Mouse (Mus musculus) intestine, embryonic 15.5 days (tissue): ENCODE data around the gene Zfp607b. TPM values are rescaled to one million over a fixed set of nuclear protein-coding genes. Genes with fewer than 3 reads are reported as not detected.

Source experiments
- ATAC-seq: fragments of 200-750 bp; cut with Nextera tagmentation; 2 replicates; pipeline ENCODE4 v1.8.0; 2017; ENCODE audit warnings: moderate TSS enrichment, moderate library complexity
- H3K27ac ChIP-seq: fragments of 300-500 bp; sonication (generic); 2 replicates; pipeline ENCODE4 v1.5.1; 2015; ENCODE audit warnings: mild to moderate bottlenecking, inconsistent platforms
- H3K27me3 ChIP-seq: fragments of 300-500 bp; sonication (generic); replicated peaks from 2 replicates; pipeline ENCODE4 v1.6.1; 2015; ENCODE audit warnings: inconsistent platforms
- H3K36me3 ChIP-seq: fragments of 300-500 bp; sonication (generic); 2 replicates; pipeline ENCODE4 v1.6.1; 2015; ENCODE audit warnings: inconsistent platforms
- H3K4me1 ChIP-seq: fragments of 300-500 bp; sonication (generic); replicated peaks from 2 replicates; pipeline ENCODE4 v1.6.1; 2015; ENCODE audit warnings: inconsistent platforms
- H3K4me2 ChIP-seq: fragments of 300-500 bp; sonication (generic); replicated peaks from 2 replicates; pipeline ENCODE4 v1.6.1; 2015; ENCODE audit warnings: mild to moderate bottlenecking, inconsistent platforms
- H3K4me3 ChIP-seq: fragments of 300-500 bp; sonication (generic); replicated peaks from 2 replicates; pipeline ENCODE4 v1.5.1; 2015; ENCODE audit warnings: inconsistent platforms
- H3K9ac ChIP-seq: fragments of 300-500 bp; sonication (generic); 2 replicates; pipeline ENCODE4 v1.6.1; 2015; ENCODE audit warnings: inconsistent platforms
- H3K9me3 ChIP-seq: fragments of 300-500 bp; sonication (generic); 2 replicates; pipeline ENCODE4 v1.6.1; 2016; ENCODE audit warnings: inconsistent platforms
- WGBS: fragments of 180-500 bp; shearing (Covaris S2); methylation state at CpG from one replicate; pipeline ENCODE4 v1.1.7; 2015; 5-methylcytosine and 5-hydroxymethylcytosine counted together
- polyA plus RNA-seq: library from polyadenylated mRNA; unstranded; fragments of >200 nt; fragmentation: Nextera tagmentation; extraction: Ambion mirVana; gene quantifications from 2 replicates; pipeline ENCODE4 v1.2.1, GENCODE M21; 2015

Zfp607b gene
- polyA plus RNA-seq, 1 experiment from 2014 or later: 2.8 TPM

DNA sequence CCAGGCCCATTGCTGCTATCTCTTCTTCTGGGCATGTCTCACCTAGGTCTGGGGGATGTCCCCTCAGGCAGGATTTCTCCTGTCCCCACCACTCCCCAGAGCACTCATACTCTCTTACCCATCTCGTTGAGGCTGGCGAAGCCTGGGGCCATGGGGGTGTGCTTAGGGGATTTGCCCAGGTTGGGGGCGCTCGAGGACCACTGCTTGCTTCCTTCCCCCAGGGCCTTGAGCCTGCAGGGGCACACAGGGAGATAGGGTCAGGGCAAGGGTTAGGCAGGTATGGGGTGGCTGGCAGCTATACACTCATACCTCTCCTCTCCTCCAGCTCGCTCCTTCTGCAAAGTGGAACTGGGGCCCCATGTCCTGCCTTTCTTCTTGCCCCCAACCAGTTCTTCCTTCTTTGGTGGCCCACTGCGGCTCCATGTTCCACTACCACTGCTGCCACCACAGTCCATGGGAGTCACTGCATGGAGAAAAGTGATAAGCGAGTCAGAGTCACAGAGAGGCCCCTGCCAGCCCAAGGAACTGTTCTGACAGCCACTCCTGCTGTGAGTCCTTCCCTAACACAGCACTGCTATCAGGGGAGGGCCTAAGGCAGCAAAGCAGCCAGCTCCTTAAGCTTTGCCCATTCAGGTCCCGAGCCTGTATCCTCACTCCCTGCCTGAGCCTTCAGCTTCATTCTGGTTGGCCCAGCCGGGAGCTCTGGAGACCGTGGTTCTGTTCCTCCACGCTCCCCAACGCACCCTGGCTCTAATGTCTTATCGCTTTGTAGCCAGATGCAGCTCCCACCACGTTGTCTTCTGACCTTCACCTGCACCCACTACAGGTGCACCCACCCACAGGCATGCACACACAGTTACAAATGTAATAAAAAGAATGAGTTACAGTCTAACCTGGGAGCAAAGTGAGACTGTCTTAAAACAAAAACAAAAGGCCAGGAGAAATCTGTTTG, 30.2 kb upstream of the Zfp607b start:
- Histone ChIP-seq H3K9ac (no peak overlapping the region), H3K9me3 (no peaks in the 10 kb centered on the region), H3K27me3 (peaks cover 50% of the 10 kb centered on the region), H3K4me2 (no peak overlapping the region), H3K36me3 (no peaks in the 10 kb centered on the region; the same call in none of the 2 replicates), H3K4me1 (peaks cover 1% of the 10 kb centered on the region; the same call in 1 of the 2 replicates), H3K27ac (no peak overlapping the region), H3K4me3 (no peak overlapping the region)
- WGBS: 63% methylated on average over 14 of the region's 14 CpGs
- no peak for ATAC-seq

DNA sequence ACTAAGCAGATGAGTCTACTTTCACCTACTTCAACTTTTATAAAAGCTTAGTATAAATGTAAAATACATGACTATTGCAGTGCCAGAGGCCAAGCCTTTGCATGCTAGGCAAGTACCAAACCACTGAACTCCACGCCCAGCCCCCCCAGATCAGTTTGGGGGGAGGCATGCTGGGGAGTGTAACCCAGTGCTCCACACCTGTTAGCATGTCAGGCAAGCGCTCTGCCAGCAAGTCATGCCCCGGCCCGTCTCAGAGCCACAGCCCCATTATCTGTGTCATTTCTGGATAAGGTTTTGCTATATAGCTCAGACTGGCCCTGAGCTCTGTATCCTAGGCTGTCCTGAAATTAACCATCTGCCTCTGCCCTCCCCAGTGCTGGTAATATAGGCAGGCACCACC, 27.1 kb upstream of the Zfp607b start:
- peaks cover 20% of the 10 kb centered on the region for H3K27me3 ChIP-seq
- 87% methylated on average over 4 of the region's 4 CpGs for WGBS
- H3K4me1 ChIP-seq: no peaks in the 10 kb centered on the region
- no peak overlapping the region for H3K27ac ChIP-seq
- H3K4me2 ChIP-seq: no peak overlapping the region
- H3K36me3 ChIP-seq: no peaks in the 10 kb centered on the region; the same call in none of the 2 replicates
- no peak overlapping the region for H3K9ac ChIP-seq
- ATAC-seq: no peak
- no peaks in the 10 kb centered on the region for H3K9me3 ChIP-seq
- no peak overlapping the region for H3K4me3 ChIP-seq

DNA sequence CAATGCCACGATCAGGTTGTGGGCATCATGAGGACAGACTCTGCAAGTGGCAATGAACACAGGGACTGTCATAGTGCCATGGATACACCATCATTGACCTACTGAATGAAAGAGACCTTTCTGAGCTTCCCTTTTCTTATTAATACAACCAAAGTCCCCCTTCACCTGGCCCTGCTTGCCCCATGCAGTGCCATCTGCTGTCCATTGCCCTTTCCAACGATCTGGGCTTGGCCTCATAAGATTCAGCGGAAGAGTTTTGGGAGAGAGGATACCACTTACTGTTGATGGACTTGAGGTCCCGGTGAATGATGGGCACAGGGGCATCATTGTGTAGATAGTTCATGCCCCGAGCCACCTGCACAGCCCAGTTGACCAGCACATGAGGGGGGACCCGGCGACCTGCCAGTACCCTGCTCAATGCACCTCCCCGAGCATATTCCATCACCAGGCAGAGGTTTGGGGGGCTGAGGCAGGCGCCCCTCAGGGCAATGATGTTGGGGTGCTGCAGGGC, 16.0 kb upstream of the Zfp607b start:
- no peak overlapping the region for H3K27ac ChIP-seq
- H3K4me2 ChIP-seq: peak overlapping the region; percentile 99
- no peaks in the 10 kb centered on the region for H3K27me3 ChIP-seq
- peaks cover 15% of the 10 kb centered on the region for H3K4me1 ChIP-seq
- peak overlapping the region; percentile 62 for H3K4me3 ChIP-seq
- peak overlapping the region; percentile 90 for H3K9ac ChIP-seq
- 52% methylated on average over 9 of the region's 9 CpGs for WGBS
- 0 out of 2 replicates have a peak, but pooled peaks have one; percentile 0 for ATAC-seq
- H3K36me3 ChIP-seq: 0 out of 2 replicates have a peak, but pooled peaks cover 4% of the 10 kb centered on the region
- H3K9me3 ChIP-seq: no peaks in the 10 kb centered on the region

DNA sequence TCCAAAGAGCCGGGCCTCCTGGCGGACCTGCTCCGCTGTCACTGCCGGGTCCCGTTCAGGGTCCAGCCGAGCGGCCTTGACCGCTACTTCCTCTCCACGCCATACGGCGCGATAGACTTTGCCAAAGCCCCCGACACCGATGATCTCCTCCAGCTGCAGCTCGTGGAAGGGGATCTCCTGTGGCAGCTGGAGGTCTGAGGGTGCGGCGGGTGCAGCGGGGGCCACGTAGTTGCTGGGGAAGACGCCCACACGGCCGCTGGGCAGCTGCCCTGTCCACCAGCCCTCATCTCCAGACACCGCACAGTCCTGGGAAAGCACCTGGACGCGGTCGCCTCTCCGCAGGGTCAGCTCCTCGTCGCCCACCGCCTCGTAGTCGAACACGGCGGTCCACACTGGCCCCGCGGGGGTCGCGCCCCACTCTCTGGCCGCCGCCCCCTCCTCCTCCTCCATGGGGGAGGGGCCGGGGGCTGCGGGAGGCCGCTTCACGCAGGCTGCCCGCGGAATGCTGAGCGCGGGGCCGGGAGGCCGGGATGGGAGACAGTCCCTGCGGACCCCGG, 15.5 kb upstream of the Zfp607b start:
- ATAC-seq: peak; percentile 26; the same call in 1 of the 2 replicates
- H3K27me3 ChIP-seq: no peaks in the 10 kb centered on the region
- no peaks in the 10 kb centered on the region for H3K9me3 ChIP-seq
- peaks cover 15% of the 10 kb centered on the region for H3K4me1 ChIP-seq
- peak overlapping the region; percentile 90 for H3K9ac ChIP-seq
- WGBS: under 1% methylated on average over 49 of the region's 52 CpGs
- peak overlapping the region; percentile 99 for H3K4me2 ChIP-seq
- no peaks in the 10 kb centered on the region for H3K36me3 ChIP-seq
- H3K27ac ChIP-seq: no peak overlapping the region
- H3K4me3 ChIP-seq: peak overlapping the region; percentile 62

DNA sequence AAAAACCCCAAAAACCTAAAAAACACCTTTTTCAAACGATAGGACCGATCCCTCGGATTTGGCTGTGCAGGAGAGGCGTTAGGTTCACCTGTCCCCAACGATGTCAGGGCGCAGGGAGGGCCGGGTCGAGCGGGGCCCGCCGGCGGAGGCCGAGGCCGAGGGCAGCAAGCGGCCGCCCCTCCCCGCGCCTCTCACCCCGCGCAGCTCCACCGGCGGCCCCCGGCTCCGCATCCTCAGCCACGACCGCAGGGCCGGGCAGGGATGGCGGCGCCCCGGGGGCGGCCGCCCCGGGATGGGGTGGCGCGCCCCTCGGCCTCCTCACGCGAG, 15.0 kb upstream of the Zfp607b start:
- peak overlapping the region; percentile 90 for H3K9ac ChIP-seq
- under 1% methylated on average over 38 of the region's 38 CpGs for WGBS
- ATAC-seq: peak; percentile 83

DNA sequence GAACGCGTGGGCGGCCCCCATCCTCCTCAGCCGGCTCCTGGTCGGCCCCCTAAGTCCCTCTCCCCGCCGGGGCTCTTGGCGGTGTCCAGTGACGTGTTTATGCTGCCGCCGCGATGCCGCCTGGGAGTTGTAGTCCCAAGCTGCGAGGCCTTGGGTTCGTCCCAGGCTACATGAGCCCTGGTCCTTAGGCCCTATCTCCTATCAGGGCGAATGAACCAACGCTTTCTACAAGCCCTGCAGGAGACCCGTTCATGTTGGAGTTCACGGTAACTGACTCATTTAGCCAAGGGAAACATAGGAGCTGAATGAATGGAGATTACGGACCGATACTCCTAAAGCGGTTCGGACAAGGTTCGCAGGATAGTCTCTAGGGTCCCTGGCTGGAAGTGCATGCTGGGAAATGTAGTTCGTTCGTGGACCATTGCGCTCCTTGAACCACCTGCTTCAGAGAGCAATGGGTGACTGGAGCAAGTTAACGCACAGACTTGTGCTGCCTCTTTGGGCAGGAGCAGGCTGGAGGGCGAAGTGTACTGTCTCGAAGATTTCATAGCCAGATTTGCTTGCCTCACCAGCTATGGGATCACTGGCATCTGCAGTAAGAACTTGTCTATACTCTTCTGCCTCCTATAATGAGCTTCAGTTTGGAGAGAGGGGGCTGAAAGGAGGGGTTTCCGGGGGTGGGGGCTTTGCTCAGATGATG, 14.5 kb upstream of the Zfp607b start, which contains the start of gene Map3k10:
TSS of gene Map3k10 (minus strand) at position 77 of the 700 bp plus-strand sequence.
- Histone ChIP-seq H3K9me3 (no peaks in the 10 kb centered on the region), H3K4me2 (peak within 1 kb of the TSS; percentile 99), H3K27ac (peak within 1 kb of the TSS; percentile 90), H3K27me3 (no peaks in the 10 kb centered on the region), H3K4me3 (peak within 1 kb of the TSS; percentile 62), H3K4me1 (peaks cover 15% of the 10 kb centered on the region), H3K36me3 (no peaks in the 10 kb centered on the region), H3K9ac (peak within 1 kb of the TSS; percentile 90)
- WGBS: 0% methylated on average over 31 of the region's 31 CpGs
- peak; percentile 99 for ATAC-seq

More for the DNA sequence above, 15.0 kb upstream of the Zfp607b start:
- Histone ChIP-seq H3K9me3 (no peaks in the 10 kb centered on the region), H3K4me1 (peaks cover 15% of the 10 kb centered on the region), H3K36me3 (no peaks in the 10 kb centered on the region), H3K27me3 (no peaks in the 10 kb centered on the region), H3K27ac (peak overlapping the region; percentile 90; the same call in 1 of the 2 replicates), H3K4me2 (peak overlapping the region; percentile 99), H3K4me3 (peak overlapping the region; percentile 62)

DNA sequence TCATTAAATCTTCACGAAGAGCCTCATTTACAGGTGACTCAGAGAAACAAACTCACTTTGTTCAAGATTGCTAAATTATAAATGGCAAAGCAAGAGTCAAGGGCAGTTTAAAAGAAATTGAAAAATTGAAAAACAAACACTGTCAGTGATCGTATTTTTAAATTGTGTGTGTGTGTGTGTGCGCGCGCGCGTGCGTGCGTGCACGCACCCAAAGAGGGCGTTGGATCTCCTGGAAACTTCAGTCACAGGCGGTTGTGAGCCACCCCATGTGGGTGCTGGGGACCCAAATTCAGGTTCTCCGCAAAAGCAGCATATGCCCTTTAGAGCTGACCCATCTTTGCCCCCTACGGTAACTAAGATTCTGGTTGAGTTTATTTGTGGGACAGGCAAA, 13.9 kb upstream of the Zfp607b start:
- peak overlapping the region; percentile 99 for H3K4me2 ChIP-seq

DNA sequence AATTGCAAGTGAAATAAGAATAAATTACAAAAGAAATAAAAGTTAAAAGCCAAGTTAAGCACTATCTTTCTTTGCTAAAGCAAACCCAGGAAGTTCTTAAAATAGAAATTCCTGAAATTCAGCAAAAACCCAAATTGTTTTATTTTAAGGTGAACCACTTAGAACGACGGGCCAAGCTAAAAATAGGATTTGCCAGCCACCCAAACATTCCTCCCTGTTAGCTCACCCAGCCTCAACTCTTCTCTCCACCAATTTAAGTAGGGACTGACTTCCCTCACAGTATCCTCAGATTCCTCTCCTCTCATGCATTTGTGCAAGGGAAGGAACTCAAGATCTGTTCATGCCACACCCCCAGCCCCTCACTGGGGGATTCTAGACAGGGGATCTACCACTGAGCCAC, 5.9 kb upstream of the Zfp607b start:
- Histone ChIP-seq H3K36me3 (no peaks in the 10 kb centered on the region), H3K9me3 (no peaks in the 10 kb centered on the region), H3K27me3 (no peaks in the 10 kb centered on the region), H3K4me3 (no peak overlapping the region), H3K9ac (no peak overlapping the region), H3K27ac (no peak overlapping the region), H3K4me1 (peaks cover 2% of the 10 kb centered on the region), H3K4me2 (no peak overlapping the region)
- WGBS: 38% methylated on average over 2 of the region's 2 CpGs
- ATAC-seq: no peak

More for the DNA sequence above, 13.9 kb upstream of the Zfp607b start:
- WGBS: 24% methylated on average over 14 of the region's 14 CpGs
- H3K4me1 ChIP-seq: peaks cover 15% of the 10 kb centered on the region
- H3K4me3 ChIP-seq: peak overlapping the region; percentile 62
- peak overlapping the region; percentile 90; the same call in 1 of the 2 replicates for H3K9ac ChIP-seq
- ATAC-seq: no peak
- no peaks in the 10 kb centered on the region for H3K36me3 ChIP-seq
- no peak overlapping the region for H3K27ac ChIP-seq
- H3K27me3 ChIP-seq: no peaks in the 10 kb centered on the region
- H3K9me3 ChIP-seq: no peaks in the 10 kb centered on the region

DNA sequence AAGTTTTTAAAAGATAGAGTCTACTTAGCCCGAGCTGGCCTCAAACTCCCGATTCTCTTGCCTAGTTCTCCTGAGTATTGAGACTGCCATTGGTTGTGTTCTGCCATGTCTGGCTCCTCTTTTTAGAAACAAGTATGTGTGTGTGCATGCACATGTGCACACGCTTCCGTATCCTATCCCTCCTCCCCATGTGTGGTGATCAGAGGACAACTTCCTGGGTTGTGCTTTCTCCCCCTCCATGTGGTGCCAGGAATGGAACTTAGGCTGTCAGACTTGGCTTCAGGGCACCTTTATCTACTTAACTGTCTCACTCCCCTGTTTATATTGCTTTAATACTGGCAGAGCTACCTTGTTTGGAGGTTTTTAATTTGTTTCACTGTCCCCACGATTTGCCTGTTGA, 3.9 kb upstream of the Zfp607b start:
- no peak overlapping the region for H3K4me2 ChIP-seq
- WGBS: 42% methylated on average over 5 of the region's 5 CpGs

DNA sequence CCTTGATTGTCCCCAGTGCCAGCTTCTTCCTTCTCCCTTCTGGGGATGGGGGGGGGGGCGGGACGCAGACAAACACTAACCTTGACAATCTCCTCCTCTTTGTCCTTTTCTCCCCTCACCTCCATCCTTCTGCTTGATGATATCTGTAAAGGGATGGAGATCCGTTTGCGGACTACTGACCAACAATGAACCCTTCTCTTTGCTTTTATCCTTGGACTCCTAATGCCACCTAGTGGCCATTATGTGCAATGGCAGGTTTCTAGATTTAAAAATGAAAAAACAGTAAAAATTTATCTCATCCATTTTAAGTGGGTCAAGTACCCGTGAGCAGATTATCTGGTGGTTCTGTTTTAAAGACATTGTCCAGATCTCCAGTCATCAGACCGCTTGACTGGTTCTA, 3.5 kb upstream of the Zfp607b start:
- Histone ChIP-seq H3K27ac (no peak overlapping the region), H3K9me3 (no peaks in the 10 kb centered on the region), H3K36me3 (no peaks in the 10 kb centered on the region), H3K4me3 (no peak overlapping the region), H3K9ac (no peak overlapping the region), H3K4me2 (no peak overlapping the region), H3K4me1 (peaks cover 9% of the 10 kb centered on the region), H3K27me3 (no peaks in the 10 kb centered on the region)
- 2% methylated on average over 6 of the region's 6 CpGs for WGBS
- ATAC-seq: no peak

More for the DNA sequence above, 3.9 kb upstream of the Zfp607b start:
- Histone ChIP-seq H3K4me3 (no peak overlapping the region), H3K4me1 (peaks cover 9% of the 10 kb centered on the region), H3K27me3 (no peaks in the 10 kb centered on the region), H3K27ac (no peak overlapping the region), H3K9me3 (no peaks in the 10 kb centered on the region), H3K9ac (no peak overlapping the region), H3K36me3 (no peaks in the 10 kb centered on the region)
- ATAC-seq: no peak

DNA sequence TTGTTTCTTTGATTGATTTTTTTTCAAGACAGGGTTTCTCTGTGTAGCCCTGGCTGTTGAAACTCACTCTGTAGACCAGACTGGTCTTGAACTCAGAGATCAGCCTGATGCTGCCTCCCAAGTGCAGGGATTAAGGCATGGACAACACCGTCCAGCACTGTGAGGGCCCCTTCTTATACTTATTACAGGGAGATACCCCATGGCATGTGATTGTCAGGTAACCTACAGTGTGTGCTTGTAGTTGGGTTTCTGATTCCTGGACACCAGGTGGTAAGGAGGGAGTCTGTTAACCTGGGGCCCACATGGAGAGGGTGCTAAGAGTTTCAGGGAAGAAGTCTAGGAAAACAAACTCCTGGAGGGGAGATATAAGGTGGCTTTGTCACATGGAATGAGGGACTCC, 2.1 kb upstream of the Zfp607b start:
- Histone ChIP-seq H3K27ac (no peak overlapping the region), H3K4me2 (no peak overlapping the region), H3K4me3 (no peak overlapping the region), H3K9me3 (no peaks in the 10 kb centered on the region), H3K36me3 (no peaks in the 10 kb centered on the region), H3K27me3 (no peaks in the 10 kb centered on the region), H3K9ac (no peak overlapping the region), H3K4me1 (peaks cover 9% of the 10 kb centered on the region)
- WGBS: 88% methylated on average over 1 of the region's 1 CpGs
- no peak for ATAC-seq

DNA sequence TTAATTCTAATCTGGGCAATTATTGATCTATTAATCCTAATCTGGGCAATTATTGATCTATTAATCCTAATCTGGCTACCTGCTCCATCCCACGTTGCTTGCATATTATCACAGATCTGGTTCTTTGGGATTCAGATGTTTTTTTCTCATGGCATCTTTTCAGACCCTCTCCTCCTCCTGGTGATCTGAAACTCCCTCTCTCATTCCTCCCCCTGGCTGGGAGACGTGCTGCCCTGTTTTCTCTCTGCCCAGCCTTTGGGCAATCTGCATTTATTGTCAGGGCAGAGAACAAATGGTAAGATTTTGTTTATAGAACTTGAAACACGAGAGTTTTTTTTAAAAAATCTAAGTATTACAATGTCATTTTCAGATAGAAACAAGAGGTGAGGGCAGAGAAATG, 1.3 kb upstream of the Zfp607b start:
- H3K27ac ChIP-seq: no peak overlapping the region
- no peaks in the 10 kb centered on the region for H3K27me3 ChIP-seq
- 65% methylated on average over 3 of the region's 3 CpGs for WGBS
- no peaks in the 10 kb centered on the region for H3K36me3 ChIP-seq
- H3K9ac ChIP-seq: no peak overlapping the region
- H3K4me2 ChIP-seq: peak overlapping the region; percentile 69
- no peak for ATAC-seq
- no peak overlapping the region; the same call in 1 of the 2 replicates for H3K4me3 ChIP-seq
- peaks cover 9% of the 10 kb centered on the region for H3K4me1 ChIP-seq
- H3K9me3 ChIP-seq: no peaks in the 10 kb centered on the region
